Mouse (Mus musculus) embryo, embryonic 11 days (tissue): ENCODE results near the gene Mri1.
A peak's percentile ranks its signal among the peaks of the same experiment; 100 is the strongest.

Experiments
- DNase-seq: peaks from one replicate; pipeline ENCODE4 v3.0.0-alpha.2; 2015

Mri1 gene

GRCm38 (mm10) chr8:84202466-84202865 lies 54.7 kb downstream of the Mri1 start:
- DNase-seq, result no peak

- no peak for DNase-seq
Measured at GRCm38 (mm10) chr8:84201545-84202245, 55.4 kb downstream of the Mri1 start.

GRCm38 (mm10) chr8:84200652-84201544 lies 56.2 kb downstream of the Mri1 start:
- peak; percentile 78 for DNase-seq

GRCm38 (mm10) chr8:84200126-84200555 lies 57.0 kb downstream of the Mri1 start:
- no peak for DNase-seq
